Mouse (Mus musculus) spleen, postnatal 4 days (tissue): Measurements from ENCODE around the gene Dtx4.
A peak's percentile ranks its signal among the peaks of the same experiment; 100 is the strongest.
"Not testable (repeated sequence)": the region's sequence is repeated elsewhere in the genome, so short reads cannot be mapped to it uniquely, and the experiment has no call there.

Experiments used
- DNase-seq, 2 experiments: peaks; one replicate each; pipeline ENCODE4 v3.0.0; 2022; ENCODE audit warnings: low spot score in 2 of 2

Gene Dtx4

DNA sequence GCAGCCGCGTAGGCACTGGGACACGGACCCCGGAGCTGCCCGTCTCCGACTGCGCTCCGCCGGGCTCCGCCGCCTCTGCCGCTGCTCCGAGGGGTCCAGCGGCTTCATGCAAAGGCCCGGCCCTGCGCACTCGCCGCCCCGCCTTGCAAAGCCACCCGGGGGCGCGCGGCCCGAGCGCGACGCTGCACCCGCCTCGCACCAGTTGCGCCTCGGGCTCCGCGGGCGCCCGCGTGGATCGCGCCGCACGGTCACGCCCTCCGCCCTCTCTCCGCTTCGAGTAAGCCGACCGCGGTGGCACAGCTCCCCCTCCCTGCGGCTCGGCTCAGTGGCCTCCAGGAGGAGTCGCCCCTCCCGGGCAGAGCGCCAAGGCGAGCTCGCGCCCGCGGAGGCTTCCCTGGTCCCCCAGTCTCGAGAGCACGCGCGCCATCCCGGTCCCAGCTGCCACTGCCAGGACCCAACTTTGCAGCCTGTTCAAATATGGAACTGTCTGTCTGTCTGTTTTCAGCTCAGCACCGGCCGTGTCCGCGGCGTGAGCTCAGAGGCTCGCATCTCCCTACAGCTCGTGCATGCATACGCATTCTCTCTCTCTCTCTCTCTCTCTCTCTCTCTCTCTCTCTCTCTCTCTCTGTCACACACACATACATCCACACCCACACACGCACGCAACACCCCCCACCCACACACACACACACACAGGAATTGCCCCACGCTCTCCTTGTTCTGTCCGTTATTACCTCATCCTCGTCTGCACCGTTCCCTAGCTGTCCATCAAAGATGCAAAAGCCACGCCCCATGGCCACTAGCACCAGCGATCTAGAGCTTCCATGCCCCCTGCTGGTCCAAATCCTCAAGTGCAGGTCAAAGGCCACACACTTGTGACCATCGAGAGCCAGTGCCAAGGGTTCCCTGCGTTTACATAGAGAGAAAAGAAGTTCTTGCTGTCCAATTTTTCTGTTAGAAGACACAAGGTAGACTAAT is at the start of gene Dtx4:
Gene Dtx4 (minus strand): TSS at position 85 of the 978 bp plus-strand sequence.
- peak; percentile 88 to 94 for DNase-seq

DNA sequence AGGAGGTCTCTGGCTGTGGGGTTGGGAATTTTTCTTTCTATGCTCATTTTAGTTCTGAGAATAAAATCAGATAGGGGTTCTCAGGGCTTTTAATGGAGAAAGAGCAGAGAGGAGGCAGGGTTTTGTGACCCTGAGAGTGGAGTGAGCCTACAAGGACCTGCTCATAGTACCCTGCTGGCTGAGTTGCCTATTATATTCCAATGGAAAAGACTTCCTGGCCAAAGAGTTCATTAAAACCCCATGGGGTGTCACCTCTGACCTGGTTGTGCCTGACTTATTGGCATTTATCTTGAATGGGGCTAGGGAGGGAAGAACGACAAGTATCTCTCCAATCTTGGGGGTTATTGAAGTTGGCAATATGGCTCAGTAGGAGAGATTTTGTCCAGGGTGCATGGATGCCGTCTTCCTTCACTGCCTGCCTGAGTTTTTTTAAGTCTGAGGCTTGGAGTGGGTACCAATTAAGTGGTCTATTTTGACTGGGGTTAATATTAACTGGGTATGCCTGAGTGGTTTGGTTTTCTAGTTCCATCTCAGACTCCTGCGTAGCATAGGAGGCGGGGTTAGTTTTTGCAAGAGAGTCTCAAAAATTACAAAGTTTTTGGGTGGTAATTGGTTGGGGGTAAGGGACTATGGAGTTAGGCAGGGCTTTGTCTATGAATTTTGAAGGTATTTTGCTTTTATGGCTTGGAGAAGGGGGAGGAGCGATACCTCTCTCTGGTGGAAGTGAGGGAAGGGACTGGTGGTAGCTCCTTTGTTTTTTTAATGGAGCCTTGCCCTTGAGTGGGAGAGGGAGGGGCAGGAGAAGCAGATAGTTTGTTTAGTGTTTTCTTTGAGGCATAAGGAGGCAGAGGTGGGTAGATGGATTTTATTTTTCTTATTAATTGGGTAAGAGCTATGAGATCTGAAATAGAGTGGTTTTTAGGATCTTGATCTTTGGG is 49.0 kb upstream of the Dtx4 start:
- DNase-seq, result no peak

- peak; percentile 33 to 77 for DNase-seq
Observed at GRCm38 (mm10) chr19:12549166-12549565, 47.9 kb upstream of the Dtx4 start.

DNA sequence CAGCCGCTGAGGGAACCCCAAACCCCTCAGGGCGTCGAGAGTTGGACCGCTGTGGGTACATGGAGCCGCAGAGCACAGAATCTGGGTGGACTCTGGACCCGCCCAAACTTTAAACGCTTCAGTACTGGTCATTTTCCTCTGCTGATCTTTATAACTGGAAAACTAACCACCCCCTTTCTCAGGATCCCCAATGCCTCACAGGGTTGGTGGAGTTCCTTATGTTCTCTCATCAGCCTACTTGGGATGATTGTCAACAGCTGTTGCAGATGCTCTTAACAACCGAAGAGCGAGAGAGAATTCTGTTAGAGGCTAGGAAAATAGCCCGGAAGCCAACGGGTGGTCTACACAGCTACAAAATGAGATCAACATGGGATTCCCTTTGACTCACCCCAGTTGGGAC is 44.2 kb upstream of the Dtx4 start, which contains the start of gene Fam111a:
Gene Fam111a (plus strand): TSS at position 301 of the 400 bp plus-strand sequence.
- not testable (repeated sequence) for DNase-seq

DNA sequence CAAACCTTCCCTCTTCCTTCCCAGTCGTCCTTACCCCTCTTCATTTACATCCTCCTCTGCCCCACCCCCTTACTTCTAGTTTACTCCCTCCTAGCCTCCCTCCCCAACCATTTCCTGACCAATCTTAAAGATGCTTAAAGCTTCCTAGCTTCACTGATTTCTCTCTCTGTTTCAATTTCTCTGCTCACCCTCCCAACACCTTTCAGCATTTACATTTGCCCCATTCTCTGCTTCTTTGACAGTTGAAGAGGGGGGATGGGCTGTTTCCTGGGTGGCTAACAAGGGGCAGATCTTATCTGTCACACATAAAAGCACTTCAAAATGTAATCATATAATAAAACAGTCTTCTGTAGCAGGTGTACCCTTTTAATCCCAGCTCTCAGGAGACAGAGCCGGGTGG is 40.4 kb upstream of the Dtx4 start:
- DNase-seq, result no peak

DNA sequence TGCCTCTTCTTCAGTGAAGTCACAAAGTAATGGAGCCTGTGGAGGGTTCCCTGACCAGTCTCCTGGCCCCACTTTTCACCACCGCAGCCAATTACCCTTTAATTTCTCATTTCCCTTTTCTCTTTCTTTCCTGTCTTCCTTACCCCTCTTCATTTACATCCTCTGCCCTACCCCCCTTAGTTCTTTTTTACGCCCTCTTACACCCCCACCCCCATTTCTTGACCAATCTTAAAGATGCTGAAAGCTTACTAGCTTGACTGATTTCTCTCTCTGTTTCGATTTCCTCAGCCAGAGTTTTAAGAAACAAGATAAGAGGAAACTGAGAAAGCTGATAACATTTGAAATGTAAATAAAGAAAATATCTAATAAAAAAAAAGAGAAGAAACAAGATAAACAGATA is 39.5 kb upstream of the Dtx4 start:
- DNase-seq, result no peak

- no peak for DNase-seq
Observed at GRCm38 (mm10) chr19:12539975-12540374, 38.7 kb upstream of the Dtx4 start.

GRCm38 (mm10) chr19:12537168-12537567 is 35.9 kb upstream of the Dtx4 start:
- no peak for DNase-seq

- no peak for DNase-seq
Observed at GRCm38 (mm10) chr19:12523377-12523776, 22.1 kb upstream of the Dtx4 start.

GRCm38 (mm10) chr19:12518541-12518890 is 17.3 kb upstream of the Dtx4 start:
- DNase-seq, result no peak

DNA sequence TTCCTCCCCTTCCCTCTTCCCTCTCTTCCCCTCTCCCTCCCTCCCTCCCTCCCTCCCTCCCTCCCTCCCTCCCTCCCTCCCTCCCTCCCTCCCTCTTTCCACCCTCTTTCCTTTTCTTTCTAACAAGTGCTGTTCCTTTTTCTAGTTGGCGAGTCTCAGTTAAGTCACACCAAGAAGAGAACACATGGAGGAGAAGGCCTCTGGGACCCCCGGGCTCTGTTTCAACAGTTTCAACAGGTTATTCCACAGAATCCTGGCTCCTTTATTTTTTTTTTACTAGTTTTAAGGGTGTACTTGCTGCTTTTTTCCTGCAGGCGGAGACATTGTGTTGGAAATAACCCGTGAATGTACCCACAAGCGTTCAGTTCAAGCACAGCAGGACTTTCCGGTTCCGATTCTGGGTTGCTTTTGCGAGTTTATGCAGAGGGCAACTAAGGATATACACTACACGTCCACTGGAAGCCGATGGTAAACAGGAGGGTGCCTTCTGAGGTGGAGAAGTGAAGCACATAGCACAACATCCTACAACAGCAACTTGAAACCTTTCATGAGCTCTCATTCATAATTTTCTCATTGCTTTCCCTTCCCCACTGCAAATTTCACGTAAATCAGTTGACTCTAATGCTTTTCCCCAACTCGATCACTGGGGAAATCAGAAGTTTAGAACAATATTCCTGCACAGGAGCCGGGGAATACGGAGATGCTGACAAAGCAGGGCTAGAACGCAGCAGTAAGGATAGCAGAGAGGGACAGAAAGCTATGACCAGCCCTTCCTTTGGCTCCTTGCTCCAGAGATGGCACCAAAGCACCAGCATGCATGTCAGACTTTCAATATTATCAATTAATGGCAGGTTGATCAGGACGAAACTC is 16.7 kb upstream of the Dtx4 start:
- DNase-seq, result peak in 1 of 2 experiments; percentile 25

DNA sequence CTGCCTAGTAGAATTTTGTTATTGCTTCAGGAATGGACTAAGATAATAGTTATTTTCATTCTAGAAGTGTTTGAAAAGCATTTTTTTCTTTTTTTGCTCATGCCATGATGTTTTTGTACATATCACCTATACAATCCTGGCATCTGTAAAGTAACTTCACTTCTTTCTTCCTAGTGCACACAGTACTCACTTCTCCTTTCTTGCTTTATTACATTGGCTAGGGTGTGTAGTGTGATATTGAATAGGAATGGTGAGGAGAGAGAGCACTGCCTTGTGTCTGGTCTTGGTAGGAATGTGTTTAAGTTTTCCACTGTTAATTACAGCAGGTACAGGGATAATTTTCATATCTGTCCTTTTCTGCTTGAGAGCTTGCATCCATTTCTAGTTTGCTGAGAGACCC is 13.4 kb upstream of the Dtx4 start:
- no peak for DNase-seq

DNA sequence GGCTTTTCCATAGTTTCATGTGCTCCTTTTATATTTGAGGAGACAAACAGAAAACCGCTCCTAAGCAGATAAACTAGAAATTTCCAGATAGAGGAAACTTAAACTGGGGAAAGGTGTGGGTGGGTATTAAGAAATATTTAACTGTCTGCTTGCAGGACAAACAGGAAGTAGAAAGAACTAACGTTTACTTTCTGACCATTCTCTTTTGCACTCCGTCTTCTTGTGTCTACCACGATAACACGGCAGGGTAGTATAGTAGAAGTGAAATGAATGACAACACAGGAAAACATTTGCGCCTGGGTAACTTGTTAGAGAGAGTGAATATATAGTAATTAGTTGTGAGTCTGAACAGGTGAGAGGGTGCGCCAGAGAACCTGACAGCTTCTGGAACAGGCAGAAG is 1.5 kb upstream of the Dtx4 start:
- no peak for DNase-seq

DNA sequence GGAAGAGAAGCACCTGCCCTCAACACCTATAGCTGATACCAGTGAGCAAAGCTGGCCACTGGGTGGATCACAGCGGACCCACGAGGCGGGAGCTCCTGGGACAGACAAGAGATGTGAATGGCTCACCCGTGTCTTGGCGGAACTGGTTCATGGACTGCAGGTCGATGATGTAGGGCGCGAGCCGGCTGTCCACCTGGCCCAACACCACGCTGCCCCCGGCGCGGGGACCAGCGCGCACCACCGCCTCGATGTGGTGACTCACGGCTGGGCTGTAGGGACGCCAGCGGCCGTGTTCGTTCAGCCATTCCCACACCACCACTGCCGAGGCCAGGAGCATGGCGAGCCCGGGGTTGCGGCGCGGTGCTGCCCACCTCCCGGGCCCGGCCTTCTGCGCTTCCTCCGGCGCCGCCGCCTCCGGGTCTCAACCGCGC is 358 bp downstream of the Dtx4 start:
- DNase-seq, result peak; percentile 23 to 72

DNA sequence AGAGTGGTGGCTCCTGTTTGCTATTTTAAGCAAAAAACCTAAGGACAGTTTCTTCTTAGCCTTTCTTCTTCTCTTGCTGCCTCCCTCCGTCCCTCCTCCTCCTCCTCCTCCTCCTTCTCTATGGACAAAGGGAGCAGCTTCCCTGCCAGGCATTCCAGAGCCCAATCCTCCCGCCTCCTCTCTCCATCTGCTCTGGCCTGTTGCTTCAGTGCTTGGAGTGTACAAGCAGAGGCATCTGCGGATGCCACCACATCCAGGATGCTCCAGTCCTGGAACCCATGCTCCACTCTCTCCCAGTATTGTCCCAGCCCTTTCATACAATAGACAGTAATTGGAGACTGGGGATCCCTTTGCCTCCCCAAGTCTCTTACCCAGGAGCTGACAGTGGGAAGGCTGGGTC is 1.1 kb downstream of the Dtx4 start:
- DNase-seq, result peak in 1 of 2 experiments; percentile 55

GRCm38 (mm10) chr19:12499485-12499884 is 1.8 kb downstream of the Dtx4 start:
- DNase-seq, result no peak

- DNase-seq, result no peak
Observed at GRCm38 (mm10) chr19:12498941-12499340, 2.3 kb downstream of the Dtx4 start.

- no peak for DNase-seq
Observed at GRCm38 (mm10) chr19:12498321-12498720, 2.9 kb downstream of the Dtx4 start.

- DNase-seq, result no peak
Observed at GRCm38 (mm10) chr19:12497909-12498308, 3.3 kb downstream of the Dtx4 start.

- no peak for DNase-seq
Observed at GRCm38 (mm10) chr19:12496241-12496640, 5.0 kb downstream of the Dtx4 start.

DNA sequence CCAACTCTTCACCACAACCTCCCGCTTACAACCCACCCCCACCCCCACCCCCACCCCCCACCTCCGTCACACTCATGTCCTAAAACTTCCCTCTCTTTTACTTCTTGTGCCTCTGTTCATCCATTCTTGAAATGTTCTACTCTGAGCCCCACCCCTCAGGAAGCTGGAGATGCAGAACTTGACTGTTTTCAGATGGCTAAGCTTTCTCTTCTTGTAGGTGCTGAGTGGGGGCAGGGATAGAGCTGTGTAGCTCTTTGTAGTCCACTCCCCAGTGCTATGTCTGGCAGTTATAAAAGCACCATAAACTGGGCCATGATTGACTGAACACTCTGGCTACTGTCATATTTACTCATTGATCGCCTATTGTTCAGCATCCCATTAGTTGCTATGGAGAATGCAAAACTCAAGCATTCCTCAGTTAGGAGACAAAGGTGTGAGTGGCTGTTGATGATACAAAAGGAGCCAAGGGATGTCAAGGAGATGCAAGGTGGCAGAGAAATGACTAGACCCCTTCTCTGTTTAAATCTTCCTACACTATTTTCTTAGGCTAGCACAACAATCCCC is 6.2 kb downstream of the Dtx4 start:
- no peak for DNase-seq
